Mouse (Mus musculus) heart, postnatal 25 days (tissue): ENCODE results near the gene Hacd4. TPM values are rescaled to one million over a fixed set of nuclear protein-coding genes. Genes with fewer than 3 reads are reported as not detected.
"Not testable (repeated sequence)": the region's sequence is repeated elsewhere in the genome, so short reads cannot be mapped to it uniquely, and the experiment has no call there.

ENCODE experiments used
- DNase-seq: peaks from one replicate; pipeline ENCODE4 v3.0.0; 2022; ENCODE audit warnings: low spot score
- intact Hi-C: fragments of 180-260 bp; cut with DNase I; formaldehyde crosslinking; loops from one replicate; pipeline ENCODE4 v1.15.1; 2025
- total RNA-seq, 2 experiments: library from RNA; stranded (reverse); gene quantifications; 2 replicates each; pipeline ENCODE4 v1.2.3; 2021

The Hacd4 gene
- total RNA-seq, 2 experiments from 2014 or later: 5.3 to 5.9 TPM

DNA sequence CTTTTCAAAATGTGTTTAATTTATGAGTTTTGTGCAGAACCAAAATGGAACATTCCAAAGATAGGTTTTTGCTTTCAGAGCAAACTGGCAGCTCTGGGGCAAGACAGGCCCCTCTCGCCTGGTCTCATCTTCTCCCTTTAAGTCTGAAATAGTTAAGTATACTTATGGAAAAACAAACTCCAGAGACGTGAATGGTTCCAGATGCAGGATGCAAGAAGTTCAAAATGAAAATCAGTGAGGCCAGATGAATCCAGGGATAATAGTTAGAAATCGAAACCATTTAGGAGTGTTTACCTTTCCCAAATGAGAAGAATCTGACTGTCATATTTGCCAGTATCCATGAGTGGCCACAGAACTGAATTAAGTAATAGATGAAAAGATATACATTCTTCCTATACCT is 1.6 kb downstream of the Hacd4 start:
- DNase-seq: no peak
- intact Hi-C loops: loop anchor here (5.0 kb wide), 2 partner anchors 55 to 105 kb away; no protein-coding TSS in a partner anchor

DNA sequence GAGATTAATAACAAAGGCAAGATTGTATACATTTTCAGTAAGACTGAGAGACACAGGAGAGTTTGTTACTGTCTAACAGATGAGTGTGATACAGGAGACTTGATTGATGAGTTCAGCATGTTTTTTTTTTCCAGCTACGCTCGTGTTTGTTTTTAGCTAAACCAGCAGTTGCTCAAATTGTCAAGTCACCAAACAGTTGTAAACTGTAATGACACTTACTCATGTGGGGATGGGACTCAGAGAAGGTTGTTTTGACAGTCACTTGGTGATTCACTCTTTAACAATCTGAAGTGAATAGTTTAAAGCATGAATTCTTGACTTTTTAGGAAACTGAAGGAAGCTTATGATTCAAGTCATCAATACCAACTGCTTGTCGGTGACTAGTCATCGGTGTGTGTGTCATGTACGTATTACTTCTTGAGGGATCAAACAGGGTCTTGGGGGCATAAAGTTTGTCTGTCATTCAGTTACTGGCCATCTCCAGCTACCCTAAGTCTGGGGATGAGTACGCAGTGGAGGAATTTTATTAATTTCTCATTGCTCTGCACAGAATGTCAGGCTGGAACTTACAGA is 2.0 kb downstream of the Hacd4 start:
- DNase-seq: no peak
- intact Hi-C loops: loop anchor here (5.0 kb wide), 2 partner anchors 56 to 106 kb away; no protein-coding TSS in a partner anchor

- DNase-seq: no peak
- intact Hi-C loops: no loop called here
Measured at GRCm38 (mm10) chr4:88432412-88433024, 6.2 kb downstream of the Hacd4 start.

DNA sequence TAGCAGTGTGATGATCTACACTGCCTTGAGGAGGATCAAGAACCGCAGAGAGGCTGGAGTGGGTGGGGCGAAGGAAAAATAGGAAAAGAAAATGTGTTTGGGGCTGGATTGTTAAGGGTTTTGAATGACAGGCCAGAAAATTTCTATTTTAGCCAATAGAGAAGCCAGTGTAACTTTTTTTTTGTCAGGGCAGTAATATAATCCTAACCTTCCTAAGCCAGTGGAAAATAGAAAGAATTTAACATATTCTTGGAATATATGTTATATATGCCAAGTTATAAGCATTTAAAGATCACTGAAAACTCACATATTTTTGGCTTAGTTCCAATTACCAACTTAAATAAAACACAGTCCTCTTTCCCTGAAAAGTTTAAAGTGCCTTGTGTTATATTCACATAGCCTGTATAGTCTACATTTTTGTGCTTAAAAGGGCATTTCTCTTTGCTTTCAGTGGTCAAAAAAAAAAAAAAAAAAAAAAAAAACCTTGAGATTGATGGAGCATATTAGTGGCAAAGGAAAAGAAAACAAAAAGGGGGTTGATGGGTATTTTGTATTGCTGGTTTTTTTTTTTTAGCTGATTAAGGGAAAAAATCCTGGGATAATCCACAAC is 11.0 kb downstream of the Hacd4 start:
- no peak for DNase-seq
- intact Hi-C loops: no loop called here

DNA sequence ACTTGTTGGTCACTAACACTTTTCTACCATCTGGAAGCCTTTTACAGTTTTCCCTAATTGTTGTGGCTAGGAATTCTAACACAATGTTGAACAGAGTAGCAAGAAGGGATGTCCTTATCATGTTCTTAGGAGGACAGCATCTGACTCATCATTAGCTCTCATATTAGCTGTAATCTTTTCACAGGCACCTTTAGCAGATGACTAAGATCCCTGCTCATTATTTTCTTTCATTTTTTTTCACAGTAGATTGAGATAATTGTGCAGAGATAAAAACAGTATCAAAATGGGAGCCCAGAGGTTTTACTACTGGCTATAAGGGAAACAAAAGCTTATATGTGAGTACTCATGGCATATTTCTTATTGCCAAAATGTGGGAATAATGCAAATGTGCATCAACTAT is 14.2 kb downstream of the Hacd4 start:
- intact Hi-C loops: no loop called here

GRCm38 (mm10) chr4:88419378-88419777 is 19.4 kb downstream of the Hacd4 start:
- intact Hi-C loops: no loop called here

More for the DNA sequence above, 14.2 kb downstream of the Hacd4 start:
- DNase-seq: no peak

GRCm38 (mm10) chr4:88415017-88415416 is 23.7 kb downstream of the Hacd4 start:
- intact Hi-C loops: no loop called here
- DNase-seq: no peak

More at GRCm38 (mm10) chr4:88419378-88419777, 19.4 kb downstream of the Hacd4 start:
- DNase-seq: no peak

DNA sequence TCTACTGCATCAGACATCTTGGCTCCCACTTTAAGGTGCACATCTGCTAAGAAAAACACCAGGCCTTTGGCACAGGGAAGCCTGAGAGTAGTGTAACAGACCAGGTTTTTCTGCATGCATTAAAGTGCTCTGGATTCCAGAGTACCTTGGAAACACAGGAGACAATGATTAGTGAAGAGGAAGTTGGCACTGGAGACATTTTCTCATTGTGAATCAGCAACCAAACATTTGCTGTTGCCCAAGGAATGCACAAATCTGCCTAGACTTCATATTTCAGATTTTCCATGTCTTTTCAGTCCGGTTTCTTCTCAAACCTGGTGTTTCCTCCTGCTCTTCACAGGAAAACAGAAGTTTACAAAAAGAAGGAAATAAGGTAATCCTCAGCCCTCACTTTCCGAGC is 26.4 kb downstream of the Hacd4 start:
- no peak for DNase-seq
- intact Hi-C loops: no loop called here

GRCm38 (mm10) chr4:88409279-88409678 is 29.4 kb downstream of the Hacd4 start:
- no peak for DNase-seq
- intact Hi-C loops: no loop called here

DNA sequence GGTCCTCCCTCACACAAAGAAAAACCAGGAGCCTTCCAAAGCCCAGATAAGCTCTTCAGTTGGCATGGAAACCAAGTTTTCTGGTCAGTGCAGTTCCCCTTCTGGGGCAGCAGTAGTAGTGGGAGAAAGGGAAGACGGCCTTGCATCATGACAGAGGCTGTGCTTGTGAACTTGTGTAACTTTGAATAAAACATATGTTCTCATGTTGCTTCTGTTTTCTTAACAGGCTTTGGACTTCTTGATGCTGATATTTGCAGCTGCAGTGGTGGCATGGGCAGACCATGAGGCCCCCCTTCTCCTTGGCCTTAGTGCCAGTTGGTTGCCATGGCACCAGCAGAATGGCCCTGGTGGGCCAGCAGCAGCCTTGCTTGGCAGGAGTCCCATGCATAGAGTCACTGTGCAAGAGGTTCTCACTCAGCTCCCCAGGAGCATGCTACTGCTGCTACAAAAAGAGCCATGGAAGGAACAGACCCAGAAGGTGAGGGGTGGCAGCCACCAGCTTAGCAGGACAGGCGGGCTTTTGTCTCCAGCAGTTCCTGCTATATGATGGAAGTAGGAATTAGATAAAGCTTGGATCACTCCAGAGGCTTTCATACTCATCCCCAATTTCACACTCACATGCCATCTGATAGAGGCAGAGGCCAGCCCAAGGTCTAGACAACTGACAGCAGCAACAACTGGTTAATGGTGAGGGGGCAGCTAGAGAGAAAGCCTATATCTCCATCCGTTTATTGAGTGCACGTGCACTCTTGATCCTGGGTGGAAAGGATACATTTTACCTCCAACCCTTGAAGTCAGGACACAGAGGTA is 31.6 kb downstream of the Hacd4 start:
- intact Hi-C loops: no loop called here
- DNase-seq: peak; percentile 6

DNA sequence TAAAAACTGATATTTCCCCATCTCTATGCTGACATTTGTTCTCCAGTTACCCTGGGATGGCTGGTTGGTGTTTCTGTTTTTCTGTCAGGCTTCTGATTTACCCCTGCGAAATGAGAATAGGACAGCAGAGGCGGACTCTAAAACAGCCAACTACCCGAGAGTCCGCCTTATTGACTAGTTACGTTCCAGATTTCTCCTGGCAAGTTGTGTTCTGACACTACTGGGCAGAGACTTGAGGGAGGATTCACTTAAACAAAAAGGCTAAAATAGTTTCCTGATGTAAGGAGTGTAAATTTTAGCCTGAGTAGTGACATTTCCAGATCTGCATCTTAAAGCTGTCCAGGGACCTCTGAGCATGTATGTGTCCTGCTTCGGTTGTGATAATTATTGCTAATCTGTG is 35.8 kb downstream of the Hacd4 start:
- DNase-seq: no peak
- intact Hi-C loops: no loop called here

DNA sequence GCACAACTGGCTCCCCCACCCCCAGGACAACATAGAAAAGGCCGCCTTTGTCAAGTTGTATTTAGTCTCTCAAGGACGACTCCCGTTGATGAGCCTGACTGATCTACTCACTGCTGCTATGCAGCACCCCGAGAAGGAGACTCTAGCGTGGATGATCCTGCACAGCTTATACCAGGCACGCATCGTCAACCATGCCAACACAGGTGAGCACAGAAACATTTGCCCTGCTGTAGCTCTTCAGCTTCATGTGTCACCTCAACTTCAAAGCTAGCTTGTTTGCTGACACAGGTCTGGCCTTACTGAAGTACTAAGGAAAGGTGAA is 37.8 kb downstream of the Hacd4 start:
- DNase-seq: no peak
- intact Hi-C loops: no loop called here

- no peak for DNase-seq
- intact Hi-C loops: no loop called here
Measured at GRCm38 (mm10) chr4:88400302-88400991, 38.3 kb downstream of the Hacd4 start.

DNA sequence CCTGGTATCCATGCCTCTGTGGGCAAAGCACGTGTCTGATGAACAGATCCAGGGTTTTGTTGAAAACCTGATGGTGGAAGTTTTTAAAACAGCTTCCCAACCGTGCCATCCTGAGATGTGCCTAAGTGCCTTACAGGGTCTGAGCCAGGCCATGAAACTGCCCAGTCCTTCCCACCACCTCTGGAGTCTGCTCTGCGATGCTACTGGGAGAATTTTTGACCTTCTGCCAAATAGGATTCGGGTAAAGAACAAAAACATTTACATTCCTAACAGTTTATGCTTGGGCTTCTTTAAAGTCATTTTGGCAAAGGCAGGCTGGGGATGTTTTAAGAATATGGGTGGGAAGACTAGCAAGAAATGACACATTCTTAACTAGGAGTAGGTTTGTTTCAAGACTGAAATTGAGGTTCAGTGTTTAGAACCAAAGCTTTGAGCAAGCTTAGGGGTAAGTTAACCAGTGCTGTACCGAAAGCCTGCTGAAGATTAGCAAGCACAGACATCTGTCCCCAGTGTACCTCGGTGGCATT is 41.7 kb downstream of the Hacd4 start:
- intact Hi-C loops: no loop called here

GRCm38 (mm10) chr4:88395717-88396116 is 43.0 kb downstream of the Hacd4 start:
- DNase-seq: no peak
- intact Hi-C loops: no loop called here

More for the DNA sequence above, 41.7 kb downstream of the Hacd4 start:
- no peak for DNase-seq

DNA sequence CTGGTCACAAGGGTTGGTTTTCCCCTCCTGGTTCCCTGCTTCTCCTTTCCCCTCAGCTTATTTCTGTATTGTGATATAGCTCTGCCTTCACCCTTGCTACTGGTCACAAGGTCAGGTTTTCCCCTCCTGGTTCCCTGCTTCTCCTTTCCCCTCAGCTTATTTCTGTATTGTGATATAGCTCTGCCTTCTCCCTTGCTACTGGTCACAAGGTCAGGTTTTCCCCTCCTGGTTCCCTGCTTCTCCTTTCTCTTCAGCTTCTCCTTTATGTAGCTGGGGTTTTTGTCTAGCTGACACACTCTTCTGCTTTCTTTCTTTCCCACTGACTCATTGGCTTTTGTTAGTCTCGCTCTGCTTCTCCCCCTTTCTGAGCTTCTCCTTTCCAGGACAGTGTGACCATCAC is 48.1 kb downstream of the Hacd4 start:
- DNase-seq, intact Hi-C loops: not testable (repeated sequence)

DNA sequence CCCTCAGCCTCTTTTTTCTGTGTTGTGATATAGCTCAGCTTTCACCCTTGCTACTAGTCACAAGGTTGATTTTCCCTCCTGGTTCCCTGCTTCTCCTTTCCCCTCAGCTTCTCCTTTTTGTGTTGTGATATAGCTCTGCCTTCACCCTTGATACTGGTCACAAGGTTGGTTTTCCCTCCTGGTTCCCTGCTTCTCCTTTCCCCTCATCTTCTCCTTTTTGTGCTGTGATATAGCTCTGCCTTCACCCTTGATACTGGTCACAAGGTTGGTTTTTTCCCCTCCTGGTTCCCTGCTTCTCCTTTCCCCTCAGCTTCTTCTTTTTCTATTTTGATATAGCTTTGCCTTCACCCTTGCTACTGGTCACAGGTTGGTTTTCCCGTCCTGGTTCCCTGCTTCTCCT is 48.7 kb downstream of the Hacd4 start:
- no peak for DNase-seq
- intact Hi-C loops: no loop called here

DNA sequence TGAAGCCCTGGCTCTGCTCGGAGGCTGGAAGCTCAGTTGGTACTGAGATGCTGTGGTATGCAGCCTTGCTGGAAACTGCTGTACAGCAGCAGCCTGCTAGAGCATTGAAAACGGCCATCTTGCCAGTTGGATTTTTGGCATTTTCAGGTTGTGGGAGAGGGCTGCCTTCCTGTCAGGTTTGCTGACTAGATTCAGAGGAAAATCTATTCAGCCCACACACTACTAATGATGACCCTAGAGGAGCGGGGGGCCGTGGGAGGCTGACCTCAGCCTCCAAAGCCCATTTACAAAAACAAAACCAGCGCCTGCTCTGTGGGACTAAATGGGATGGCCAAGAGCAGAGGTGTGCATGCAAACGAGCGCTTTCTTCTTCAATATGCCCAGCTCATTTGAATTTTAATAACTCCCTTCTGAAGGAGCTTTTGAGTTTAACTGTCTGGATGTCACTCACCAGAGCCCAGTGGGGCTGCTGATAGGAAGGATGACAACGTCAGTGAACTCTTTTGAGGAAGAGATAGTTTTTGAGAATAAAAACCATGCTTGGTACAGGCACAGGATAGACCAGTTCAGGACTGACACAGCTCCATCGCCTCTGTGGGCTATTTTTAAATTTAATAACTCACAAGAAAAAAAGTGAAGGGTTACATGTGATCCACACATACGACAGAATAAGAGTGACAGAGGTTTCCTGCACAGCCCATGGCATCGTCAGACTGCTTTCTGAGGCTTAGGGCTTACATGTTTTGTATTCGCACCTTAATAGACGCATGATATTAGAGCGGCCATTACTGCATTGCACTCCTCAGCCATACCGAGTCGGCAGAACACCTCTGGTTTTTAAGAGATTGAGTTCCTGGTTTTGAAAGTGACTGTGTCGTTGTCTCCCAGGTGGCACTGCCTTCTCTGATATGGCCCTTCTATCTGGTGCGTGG is 66.2 kb downstream of the Hacd4 start:
- intact Hi-C loops: no loop called here
- no peak for DNase-seq

- intact Hi-C loops: no loop called here
- no peak for DNase-seq
Measured at GRCm38 (mm10) chr4:88370819-88371218, 67.9 kb downstream of the Hacd4 start.
